Comparison of ENCODE assay signal across 12 mouse cellular contexts in the genomic region with DNA sequence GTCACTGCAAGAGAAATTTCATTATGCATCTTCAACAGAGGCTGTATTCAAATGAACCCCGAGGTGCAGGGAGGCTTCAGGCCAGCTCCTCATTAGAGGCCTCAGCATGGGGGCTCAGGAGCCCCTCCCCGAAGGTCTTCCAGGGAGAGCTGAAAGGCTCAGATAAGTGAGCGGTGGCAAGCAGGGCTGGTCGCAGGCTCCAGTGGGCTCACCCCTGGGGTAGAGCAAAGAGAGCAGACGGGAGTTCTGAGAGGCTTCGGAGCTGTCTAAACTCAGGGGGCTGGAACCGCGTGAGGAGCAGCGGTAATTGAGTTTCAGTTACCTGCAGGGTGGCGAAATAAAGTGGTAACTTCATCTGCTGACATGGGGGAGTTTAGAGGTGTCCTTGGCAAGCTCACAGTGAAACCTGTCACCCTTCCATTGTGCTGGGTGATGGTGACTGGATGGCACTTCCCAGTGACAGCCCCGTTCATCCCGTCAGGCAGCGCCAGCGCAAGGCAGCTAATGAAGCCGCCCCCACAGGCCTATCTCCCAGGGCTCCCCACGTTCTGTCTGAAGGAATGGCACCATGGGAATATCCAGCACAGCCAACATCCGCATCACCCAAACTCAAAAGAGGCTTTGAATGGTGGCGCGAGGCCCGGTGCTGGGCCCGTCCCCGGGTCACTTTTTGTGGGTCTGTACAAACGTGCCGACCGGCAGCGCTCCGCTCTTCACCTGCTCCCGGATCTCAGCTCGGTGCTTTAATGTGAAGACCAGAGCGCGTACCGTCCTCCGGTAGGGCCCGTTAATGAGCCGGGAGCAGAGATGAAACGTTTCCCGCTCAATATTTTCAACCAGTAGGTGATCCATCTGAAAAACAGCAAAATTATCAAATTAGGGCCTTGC. TPM values are rescaled to one million over a fixed set of nuclear protein-coding genes. Genes with fewer than 3 reads are reported as not detected.
DNase-seq lines count a peak whose midpoint lies in the region; ATAC-seq and TF ChIP-seq lines count a peak whose summit lies in the region.
"Had no signal": no experiment of that assay in that cellular context is flagged by ENCODE, and none has a peak within 500 bp of the region (broad histone marks: within the 10 kb centered on the region; RNA-seq: fewer than 3 reads in every experiment).

No protein-coding gene starts in this region.

- H3K9ac ChIP-seq in kidney, embryonic 14.5 days (ENCODE audit: low read depth, low read length) = no peak overlapping the region
- H3K9ac ChIP-seq in embryonic facial prominence, embryonic 14.5 days (ENCODE audit: low read depth, low read length) = no peak overlapping the region
- H3K9ac ChIP-seq in hindbrain, embryonic 16.5 days (ENCODE audit: low read depth, low read length) = peak overlapping the region; percentile 14; the same call in 1 of the 2 replicates
- H3K9ac ChIP-seq in neural tube, embryonic 13.5 days = peak overlapping the region; percentile 31; the same call in 1 of the 2 replicates
- H3K9ac ChIP-seq: liver, embryonic 14.5 days had no signal

- peaks cover 61% of the 10 kb centered on the region for H3K4me1 ChIP-seq in kidney, embryonic 14.5 days (ENCODE audit: control insufficient read depth, insufficient read depth, low read length)
- peaks cover 6% of the 10 kb centered on the region; the same call in 1 of the 2 replicates for H3K4me1 ChIP-seq in kidney, adult 2 months (ENCODE audit: control insufficient read depth, insufficient read depth, low read length)
- H3K4me1 ChIP-seq in embryonic facial prominence, embryonic 14.5 days (ENCODE audit: control insufficient read depth, insufficient read depth, low read length) = peaks cover 24% of the 10 kb centered on the region
- peaks cover 27% of the 10 kb centered on the region for H3K4me1 ChIP-seq in hindbrain, embryonic 16.5 days (ENCODE audit: control insufficient read depth, insufficient read depth, low read depth, low read length)
- H3K4me1 ChIP-seq in neural tube, embryonic 13.5 days (replicated peaks) = peaks cover 61% of the 10 kb centered on the region

- H3K27me3 ChIP-seq in kidney, embryonic 14.5 days (ENCODE audit: control insufficient read depth, insufficient read depth, low read length) = no peaks in the 10 kb centered on the region
- H3K27me3 ChIP-seq in kidney, adult 2 months (replicated peaks; ENCODE audit: control insufficient read depth, insufficient read depth, low read length) = no peaks in the 10 kb centered on the region
- no peaks in the 10 kb centered on the region for H3K27me3 ChIP-seq in embryonic facial prominence, embryonic 14.5 days (replicated peaks; ENCODE audit: control insufficient read depth, insufficient read depth, low read length)
- no peaks in the 10 kb centered on the region for H3K27me3 ChIP-seq in hindbrain, embryonic 16.5 days (replicated peaks; ENCODE audit: control insufficient read depth, insufficient read depth, low read length)
- H3K27me3 ChIP-seq in neural tube, embryonic 13.5 days = no peaks in the 10 kb centered on the region

- no peak for DNase-seq in kidney, adult 2 months
- DNase-seq in embryonic facial prominence, embryonic 14.5 days (ENCODE audit: low spot score) = no peak
- DNase-seq in frontal cortex, postnatal 36 days (ENCODE audit: low spot score in 2 of 2) = no peak
- no peak for DNase-seq in thymus, postnatal 10 days (ENCODE audit: low spot score in 2 of 2)
- no peak for DNase-seq in adrenal gland, postnatal 10 days
- DNase-seq: heart, postnatal 36 days had no signal

- 0 out of 2 replicates have a peak overlapping the region, but pooled peaks have one; percentile 24 for H3K27ac ChIP-seq in kidney, embryonic 14.5 days (ENCODE audit: low read depth, low read length)
- no peak overlapping the region for H3K27ac ChIP-seq in kidney, adult 2 months (ENCODE audit: insufficient read depth, low read depth, low read length)
- H3K27ac ChIP-seq in embryonic facial prominence, embryonic 14.5 days (replicated peaks; ENCODE audit: low read depth, low read length) = no peak overlapping the region
- peak overlapping the region; percentile 62 for H3K27ac ChIP-seq in hindbrain, embryonic 16.5 days (ENCODE audit: low read depth, low read length)
- peak overlapping the region; percentile 75 for H3K27ac ChIP-seq in neural tube, embryonic 13.5 days (replicated peaks)
- H3K27ac ChIP-seq: liver, embryonic 14.5 days had no signal

- no peak for TF ChIP-seq CTCF in kidney, adult 2 months (conservative IDR thresholded peaks at IDR 0.05; ENCODE audit: insufficient read depth, insufficient read length, low read depth, low read length)

- no peak for ATAC-seq in kidney, embryonic 14.5 days (ENCODE audit: low FRiP score, low TSS enrichment)
- ATAC-seq in embryonic facial prominence, embryonic 14.5 days (ENCODE audit: low read depth) = peak; percentile 37; the same call in 1 of the 2 replicates
- peak; percentile 54 for ATAC-seq in hindbrain, embryonic 16.5 days
- peak; percentile 54 for ATAC-seq in neural tube, embryonic 13.5 days (ENCODE audit: low read depth)

- peaks cover 6% of the 10 kb centered on the region; the same call in 1 of the 2 replicates for H3K36me3 ChIP-seq in kidney, embryonic 14.5 days (ENCODE audit: control insufficient read depth, insufficient read depth, low read length)
- peaks cover 4% of the 10 kb centered on the region for H3K36me3 ChIP-seq in kidney, adult 2 months (ENCODE audit: control insufficient read depth, insufficient read depth, low read length)
- peaks cover 15% of the 10 kb centered on the region; the same call in 1 of the 2 replicates for H3K36me3 ChIP-seq in embryonic facial prominence, embryonic 14.5 days (ENCODE audit: control insufficient read depth, insufficient read depth, low read length)
- no peaks in the 10 kb centered on the region for H3K36me3 ChIP-seq in hindbrain, embryonic 16.5 days (ENCODE audit: control insufficient read depth, insufficient read depth, low read length)
- H3K36me3 ChIP-seq in neural tube, embryonic 13.5 days = 0 out of 2 replicates have a peak, but pooled peaks cover 4% of the 10 kb centered on the region

- H3K4me3 ChIP-seq in kidney, embryonic 14.5 days (ENCODE audit: low read length) = no peak overlapping the region
- H3K4me3 ChIP-seq in kidney, adult 2 months (ENCODE audit: insufficient read depth, low read depth, low read length) = no peak overlapping the region
- no peak overlapping the region for H3K4me3 ChIP-seq in embryonic facial prominence, embryonic 14.5 days (ENCODE audit: low read depth, low read length)
- H3K4me3 ChIP-seq in hindbrain, embryonic 16.5 days (ENCODE audit: low read length) = no peak overlapping the region
- no peak overlapping the region for H3K4me3 ChIP-seq in neural tube, embryonic 13.5 days

- no peak overlapping the region; the same call in 1 of the 2 replicates for H3K4me2 ChIP-seq in kidney, embryonic 14.5 days (replicated peaks; ENCODE audit: low read depth, low read length)
- H3K4me2 ChIP-seq in embryonic facial prominence, embryonic 14.5 days (ENCODE audit: low read depth, low read length) = no peak overlapping the region
- 0 out of 2 replicates have a peak overlapping the region, but pooled peaks have one; percentile 12 for H3K4me2 ChIP-seq in hindbrain, embryonic 16.5 days (ENCODE audit: low read length)
- H3K4me2 ChIP-seq in neural tube, embryonic 13.5 days = no peak overlapping the region

- no peaks in the 10 kb centered on the region for H3K9me3 ChIP-seq in kidney, embryonic 14.5 days (ENCODE audit: control insufficient read depth, low read length)
- H3K9me3 ChIP-seq in embryonic facial prominence, embryonic 14.5 days (ENCODE audit: control insufficient read depth, low read length) = no peaks in the 10 kb centered on the region
- no peaks in the 10 kb centered on the region for H3K9me3 ChIP-seq in hindbrain, embryonic 16.5 days (ENCODE audit: control insufficient read depth, low read length)
- H3K9me3 ChIP-seq in neural tube, embryonic 13.5 days = no peaks in the 10 kb centered on the region

- TF ChIP-seq POLR2A in kidney, adult 2 months (IDR thresholded peaks at IDR 0.05; ENCODE audit: low read depth, low read length) = no peak

- 49% methylated on average over 37 of the region's 37 CpGs for WGBS in kidney, embryonic 14.5 days
- WGBS in kidney, adult 2 months = 81% methylated on average over 37 of the region's 37 CpGs
- 41% methylated on average over 37 of the region's 37 CpGs for WGBS in embryonic facial prominence, embryonic 14.5 days
- 31% methylated on average over 37 of the region's 37 CpGs for WGBS in hindbrain, embryonic 16.5 days
- WGBS in neural tube, embryonic 13.5 days = 38% methylated on average over 37 of the region's 37 CpGs

RNA-seq across cellular contexts. Expression of gene Tmem59, which starts 39.0 kb away (rescaled TPM):
- 345 and 420 TPM in 2 replicates for polyA plus RNA-seq in kidney, embryonic 14.5 days (2014; fragmentation: Nextera tagmentation; extraction: Ambion mirVana)
- polyA plus RNA-seq in kidney, adult 2 months (2012; rRNA removed) = 447 and 474 TPM in 2 replicates
- polyA plus RNA-seq in embryonic facial prominence, embryonic 14.5 days (2014; fragmentation: Nextera tagmentation; extraction: Ambion mirVana) = 464 and 480 TPM in 2 replicates
- 383 and 394 TPM in 2 replicates for polyA plus RNA-seq in hindbrain, embryonic 16.5 days (2015; fragmentation: Nextera tagmentation; extraction: Ambion mirVana)
- 441 and 449 TPM in 2 replicates for polyA plus RNA-seq in neural tube, embryonic 13.5 days (2015; fragmentation: Nextera tagmentation; extraction: Ambion mirVana)
- total RNA-seq in adrenal gland, postnatal 10 days (2021) = 100 to 1,000 TPM; 288 to 289 TPM

RNA-seq across cellular contexts. Expression of gene Tceanc2, which starts 39.7 kb away (rescaled TPM):
- 31.7 and 39.3 TPM in 2 replicates for polyA plus RNA-seq in kidney, embryonic 14.5 days (2014; fragmentation: Nextera tagmentation; extraction: Ambion mirVana)
- 8.9 and 10.0 TPM in 2 replicates for polyA plus RNA-seq in kidney, adult 2 months (2012; rRNA removed)
- polyA plus RNA-seq in embryonic facial prominence, embryonic 14.5 days (2014; fragmentation: Nextera tagmentation; extraction: Ambion mirVana) = 36.8 and 41.4 TPM in 2 replicates
- polyA plus RNA-seq in hindbrain, embryonic 16.5 days (2015; fragmentation: Nextera tagmentation; extraction: Ambion mirVana) = 16.5 and 26.4 TPM in 2 replicates
- polyA plus RNA-seq in neural tube, embryonic 13.5 days (2015; fragmentation: Nextera tagmentation; extraction: Ambion mirVana) = 20.5 and 36.9 TPM in 2 replicates
- 10 to 100 TPM; 22.4 to 22.8 TPM for total RNA-seq in adrenal gland, postnatal 10 days (2021)

RNA-seq across cellular contexts. Expression of gene Cdcp2, which starts 42.5 kb away (rescaled TPM):
- 0.12 TPM in 1 of 2 replicates, not detected in the other for polyA plus RNA-seq in kidney, embryonic 14.5 days (2014; fragmentation: Nextera tagmentation; extraction: Ambion mirVana)
- polyA plus RNA-seq in kidney, adult 2 months (2012; rRNA removed) = 0.05 TPM in 1 of 2 replicates, not detected in the other
- polyA plus RNA-seq in embryonic facial prominence, embryonic 14.5 days (2014; fragmentation: Nextera tagmentation; extraction: Ambion mirVana) = 0.11 TPM in 1 of 2 replicates, not detected in the other
- 0.08 TPM in 1 of 2 replicates, not detected in the other for polyA plus RNA-seq in hindbrain, embryonic 16.5 days (2015; fragmentation: Nextera tagmentation; extraction: Ambion mirVana)
- not detected in 2 replicates for polyA plus RNA-seq in neural tube, embryonic 13.5 days (2015; fragmentation: Nextera tagmentation; extraction: Ambion mirVana)
- total RNA-seq in adrenal gland, postnatal 10 days (2021) = under 1 TPM in 1 of 2 experiments, not detected in 1; 0.12 TPM
- total RNA-seq: gastrocnemius, adult 18-20 months; heart, postnatal 36 days had no signal
- polyA plus RNA-seq: cortical plate, adult 2 months; liver, embryonic 14.5 days had no signal

Comparison
In these comparisons a context has a peak if more than half of its experiments do, and no peak if none do; other contexts are left out.
1. H3K27ac ChIP-seq: peak in kidney, embryonic 14.5 days (single experiment), hindbrain, embryonic 16.5 days (single experiment) and neural tube, embryonic 13.5 days (single experiment); none in kidney, adult 2 months (single experiment) and embryonic facial prominence, embryonic 14.5 days (single experiment).
2. H3K9ac ChIP-seq: peak in hindbrain, embryonic 16.5 days (single experiment) and neural tube, embryonic 13.5 days (single experiment); none in kidney, embryonic 14.5 days (single experiment) and embryonic facial prominence, embryonic 14.5 days (single experiment).